In the genomic region with DNA sequence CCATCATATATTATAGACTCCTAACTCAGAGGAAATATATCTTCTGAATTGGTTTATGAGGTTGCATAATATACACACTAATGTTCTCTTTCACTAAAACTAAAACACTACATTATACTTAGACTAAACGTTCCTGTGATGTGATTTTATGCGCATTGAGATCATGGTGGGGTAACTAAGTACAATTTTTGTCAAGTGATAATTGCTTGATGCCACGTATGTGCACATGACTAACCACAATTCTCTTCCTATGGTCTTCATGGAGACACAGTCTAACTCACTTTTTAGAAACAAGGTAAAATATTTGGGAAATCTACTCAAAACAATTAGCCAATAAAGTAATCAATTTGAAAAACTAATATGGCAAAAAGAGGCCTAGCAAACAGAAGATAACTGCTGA, we compare ENCODE assay signal across 8 mouse cellular contexts. TPM values are rescaled to one million over a fixed set of nuclear protein-coding genes. Genes with fewer than 3 reads are reported as not detected.
A peak's percentile ranks its signal among the peaks of the same experiment; 100 is the strongest.
DNase-seq lines count a peak whose midpoint lies in the region; ATAC-seq and TF ChIP-seq lines count a peak whose summit lies in the region.

No protein-coding gene starts in this region.

- 73% methylated on average over 3 of the region's 3 CpGs for WGBS in heart, embryonic 10.5 days
- 81% methylated on average over 3 of the region's 3 CpGs for WGBS in hindbrain, embryonic 11.5 days

- H3K4me3 ChIP-seq in heart, embryonic 10.5 days, result peak overlapping the region; percentile 91
- H3K4me3 ChIP-seq in ES-E14 (ENCODE audit: insufficient read depth in 1 of 2, low read depth in 1 of 2, low read length in 2 of 2, poor library complexity in 1 of 2, severe bottlenecking in 1 of 2), result peak overlapping the region; percentile 77 to 100
- peak overlapping the region; percentile 93 for H3K4me3 ChIP-seq in hindbrain, embryonic 11.5 days (ENCODE audit: low read depth, low read length)

- no peak overlapping the region; the same call in 1 of the 2 replicates for H3K9ac ChIP-seq in ES-E14 (ENCODE audit: insufficient read depth, low read depth, low read length, poor library complexity, severe bottlenecking)
- no peak overlapping the region; the same call in 1 of the 2 replicates for H3K9ac ChIP-seq in hindbrain, embryonic 11.5 days (ENCODE audit: low read depth, low read length)

- peak overlapping the region; percentile 59 for H3K4me2 ChIP-seq in hindbrain, embryonic 11.5 days (replicated peaks; ENCODE audit: low read depth, low read length)

- ATAC-seq in hindbrain, embryonic 11.5 days (ENCODE audit: low FRiP score), result no peak
- ATAC-seq in megakaryocyte progenitor cell, adult 5-6 weeks (replicated peaks; ENCODE audit: poor library complexity), result peak; percentile 30

- peaks cover 8% of the 10 kb centered on the region; the same call in 1 of the 2 replicates for H3K36me3 ChIP-seq in heart, embryonic 10.5 days
- no peaks in the 10 kb centered on the region for H3K36me3 ChIP-seq in ES-E14 (ENCODE audit: control insufficient read depth, insufficient read depth, low read length, poor library complexity, severe bottlenecking)
- peaks cover 3% of the 10 kb centered on the region; the same call in 1 of the 2 replicates for H3K36me3 ChIP-seq in hindbrain, embryonic 11.5 days (ENCODE audit: control insufficient read depth, insufficient read depth, low read length)

- intact Hi-C loops in heart, postnatal 10 days (cut with DNase I), result loop anchor here (10.0 kb wide), 2 partner anchors 378 to 472 kb away; a partner anchor contains a TSS

- peaks cover 7% of the 10 kb centered on the region; the same call in 1 of the 2 replicates for H3K4me1 ChIP-seq in heart, embryonic 10.5 days
- no peaks in the 10 kb centered on the region for H3K4me1 ChIP-seq in ES-E14 (ENCODE audit: control insufficient read depth in 2 of 2, insufficient read depth in 2 of 2, low read length in 2 of 2, poor library complexity in 1 of 2)
- no peaks in the 10 kb centered on the region for H3K4me1 ChIP-seq in hindbrain, embryonic 11.5 days (replicated peaks; ENCODE audit: control insufficient read depth, insufficient read depth, low read length)

- H3K9me3 ChIP-seq in heart, embryonic 10.5 days, result no peaks in the 10 kb centered on the region
- H3K9me3 ChIP-seq in ES-E14 (ENCODE audit: control insufficient read depth, insufficient read depth, low read depth, low read length), result no peaks in the 10 kb centered on the region
- H3K9me3 ChIP-seq in hindbrain, embryonic 11.5 days (ENCODE audit: control insufficient read depth, low read length), result no peaks in the 10 kb centered on the region

- H3K27ac ChIP-seq in heart, embryonic 10.5 days, result peak overlapping the region; percentile 97
- H3K27ac ChIP-seq in ES-E14 (ENCODE audit: insufficient read depth, low read depth, low read length, poor library complexity, severe bottlenecking), result no peak overlapping the region
- no peak overlapping the region for H3K27ac ChIP-seq in hindbrain, embryonic 11.5 days (ENCODE audit: low read depth, low read length)

- in situ Hi-C loops in ES-E14 (cut with MboI; ENCODE audit: low sequenced_read_pairs in 2 of 2, unreplicated experiment in 2 of 2), result no loop called here

- no peak for DNase-seq in heart, embryonic 10.5 days (ENCODE audit: low spot score)
- DNase-seq in heart, postnatal 10 days, result no peak
- no peak for DNase-seq in ES-E14 (ENCODE audit: low read depth, low spot score)
- no peak for DNase-seq in hindbrain, embryonic 11.5 days (ENCODE audit: low spot score)
- DNase-seq in right cerebral cortex, postnatal 25 days, result no peak
- no peak for DNase-seq in left cerebral cortex, adult 18-20 months (ENCODE audit: low spot score in 2 of 2)
- DNase-seq in ovary, postnatal 14 days (ENCODE audit: low spot score), result no peak

- H3K27me3 ChIP-seq in heart, embryonic 10.5 days (ENCODE audit: insufficient read depth, poor library complexity, severe bottlenecking), result no peaks in the 10 kb centered on the region
- H3K27me3 ChIP-seq in hindbrain, embryonic 11.5 days (ENCODE audit: control insufficient read depth, insufficient read depth, low read length), result no peaks in the 10 kb centered on the region

TF ChIP-seq in ES-E14, 5 proteins besides CTCF, POLR2A, EP300 and RAD21:
- TF ChIP-seq ZC3H11A (IDR thresholded peaks at IDR 0.05; ENCODE audit: borderline replicate concordance, low read depth, low read length) (no peak), ZNF384 (IDR thresholded peaks at IDR 0.05; ENCODE audit: low read depth, low read length) (no peak), MAFK (IDR thresholded peaks at IDR 0.05; ENCODE audit: insufficient read depth, low read depth, low read length) (no peak), HCFC1 (IDR thresholded peaks at IDR 0.05; ENCODE audit: borderline replicate concordance, insufficient read depth, low read length) (no peak), CHD2 (IDR thresholded peaks at IDR 0.05; ENCODE audit: low read depth, low read length) (no peak)

RNA-seq across cellular contexts. Expression of a gene that starts 1.2 kb away (rescaled TPM):
- polyA plus RNA-seq in heart, embryonic 10.5 days (2016; fragmentation: Nextera tagmentation; extraction: Ambion mirVana), result 188 and 205 TPM in 2 replicates
- 100 to 1,000 TPM; 103 to 116 TPM for total RNA-seq in heart, postnatal 10 days (2021)
- 147 and 151 TPM in 2 replicates for total RNA-seq in ES-E14 (2012; rRNA removed)
- 239 and 242 TPM in 2 replicates for polyA plus RNA-seq in hindbrain, embryonic 11.5 days (2014; fragmentation: Nextera tagmentation; extraction: Ambion mirVana)
- total RNA-seq in megakaryocyte progenitor cell, adult 5-6 weeks (2015), result 160 and 197 TPM in 2 replicates
- 186 and 239 TPM in 2 replicates for total RNA-seq in megakaryocyte progenitor cell, adult 5-6 weeks (2017)
- total RNA-seq in left cerebral cortex, adult 18-20 months (2021), result 10 to 100 TPM; 43.4 to 44.4 TPM
